Mouse (Mus musculus): ENCODE results near the gene Cpeb3.

DNA sequence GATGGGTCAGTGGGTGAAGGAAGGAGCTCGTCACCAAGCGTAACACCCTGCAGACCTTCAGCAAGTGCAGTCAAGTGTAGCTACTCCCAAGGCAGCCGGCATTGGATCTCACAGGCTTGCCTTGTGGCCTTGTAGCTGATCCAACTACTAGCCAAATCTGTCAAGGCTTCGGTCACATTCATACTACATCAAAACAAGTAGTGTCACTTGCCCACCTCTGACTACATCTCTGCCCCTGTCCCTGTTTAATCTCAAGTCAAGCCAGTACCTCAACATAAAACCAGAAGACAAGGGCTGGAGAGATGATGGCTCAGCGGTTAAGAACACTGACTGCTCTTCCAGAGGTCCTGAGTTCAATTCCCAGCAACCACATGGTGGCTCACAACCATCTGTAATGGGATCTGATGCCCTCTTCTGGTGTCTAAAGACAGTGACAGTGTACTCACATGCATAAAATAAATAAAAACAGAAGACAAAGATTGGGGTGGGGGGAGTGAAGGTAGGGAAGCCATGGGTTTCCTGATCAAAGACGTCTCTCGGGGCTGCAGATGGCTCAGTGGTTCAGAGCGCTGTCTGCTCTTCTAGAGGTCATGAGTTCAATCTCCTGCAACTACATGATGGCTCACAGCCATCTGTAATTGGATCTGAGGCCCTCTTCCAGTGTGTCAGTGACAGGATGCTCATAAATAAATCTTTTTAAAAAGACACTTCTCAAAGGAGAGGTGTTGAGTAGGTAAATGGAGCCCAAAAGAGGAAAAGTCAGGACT lies 194.0 kb downstream of the Cpeb3 start:
- no peak for TF ChIP-seq CTCF (IDR thresholded peaks at IDR 0.05; ENCODE audit: low read depth, low read length)
- TF ChIP-seq POLR2A (IDR thresholded peaks at IDR 0.05; ENCODE audit: borderline replicate concordance, low read depth, low read length): no peak

All from bone marrow macrophage, adult 2 months (primary cell).